Mouse (Mus musculus): ENCODE data around the gene Synpo2. TPM values are rescaled to one million over a fixed set of nuclear protein-coding genes. Genes with fewer than 3 reads are reported as not detected.
A peak's percentile ranks its signal among the peaks of the same experiment; 100 is the strongest.

Gene Synpo2
- polyA plus RNA-seq, 1 experiment from 2014 or later = 23.7 TPM

GRCm38 (mm10) chr3:123088284-123088683 is 147.7 kb downstream of the Synpo2 start:
- Histone ChIP-seq H3K4me2 (no peak overlapping the region), H3K4me3 (no peak overlapping the region), H3K36me3 (no peaks in the 10 kb centered on the region), H3K27me3 (replicated peaks) (no peaks in the 10 kb centered on the region), H3K9ac (no peak overlapping the region), H3K4me1 (replicated peaks) (peaks cover 13% of the 10 kb centered on the region), H3K27ac (ENCODE audit: poor library complexity, severe bottlenecking) (no peak overlapping the region), H3K9me3 (replicated peaks) (no peaks in the 10 kb centered on the region)
- 85% methylated on average over 5 of the region's 5 CpGs for WGBS
- no peak for ATAC-seq (ENCODE audit: insufficient number of reproducible peaks, low FRiP score)

GRCm38 (mm10) chr3:123085871-123086501 is 150.0 kb downstream of the Synpo2 start:
- no peaks in the 10 kb centered on the region for H3K27me3 ChIP-seq (replicated peaks)
- no peak overlapping the region for H3K4me3 ChIP-seq
- WGBS = 86% methylated on average over 16 of the region's 16 CpGs
- no peak for ATAC-seq (ENCODE audit: insufficient number of reproducible peaks, low FRiP score)
- no peak overlapping the region for H3K4me2 ChIP-seq
- peaks cover 5% of the 10 kb centered on the region; the same call in 1 of the 2 replicates for H3K4me1 ChIP-seq (replicated peaks)
- no peak overlapping the region for H3K27ac ChIP-seq (ENCODE audit: poor library complexity, severe bottlenecking)
- no peaks in the 10 kb centered on the region for H3K36me3 ChIP-seq
- H3K9ac ChIP-seq = no peak overlapping the region
- no peaks in the 10 kb centered on the region for H3K9me3 ChIP-seq (replicated peaks)

GRCm38 (mm10) chr3:123081665-123082064 is 154.3 kb downstream of the Synpo2 start:
- H3K4me1 ChIP-seq (replicated peaks) = peaks cover 5% of the 10 kb centered on the region; the same call in 1 of the 2 replicates
- 43% methylated on average over 3 of the region's 3 CpGs for WGBS
- H3K36me3 ChIP-seq = no peaks in the 10 kb centered on the region
- ATAC-seq (ENCODE audit: insufficient number of reproducible peaks, low FRiP score) = no peak
- H3K4me3 ChIP-seq = no peak overlapping the region
- H3K9ac ChIP-seq = no peak overlapping the region
- H3K9me3 ChIP-seq (replicated peaks) = no peaks in the 10 kb centered on the region
- H3K4me2 ChIP-seq = no peak overlapping the region
- no peaks in the 10 kb centered on the region for H3K27me3 ChIP-seq (replicated peaks)
- no peak overlapping the region for H3K27ac ChIP-seq (ENCODE audit: poor library complexity, severe bottlenecking)

- H3K27ac ChIP-seq (ENCODE audit: poor library complexity, severe bottlenecking) = no peak overlapping the region
- peaks cover 5% of the 10 kb centered on the region; the same call in 1 of the 2 replicates for H3K4me1 ChIP-seq (replicated peaks)
- ATAC-seq (ENCODE audit: insufficient number of reproducible peaks, low FRiP score) = no peak
- no peaks in the 10 kb centered on the region for H3K27me3 ChIP-seq (replicated peaks)
- WGBS = 81% methylated on average over 7 of the region's 7 CpGs
- no peak overlapping the region for H3K4me2 ChIP-seq
- no peak overlapping the region for H3K9ac ChIP-seq
- no peaks in the 10 kb centered on the region for H3K36me3 ChIP-seq
- H3K9me3 ChIP-seq (replicated peaks) = no peaks in the 10 kb centered on the region
- H3K4me3 ChIP-seq = no peak overlapping the region
Measured at GRCm38 (mm10) chr3:123080943-123081342, 155.0 kb downstream of the Synpo2 start.

GRCm38 (mm10) chr3:123080017-123080725 is 155.8 kb downstream of the Synpo2 start:
- Histone ChIP-seq H3K4me3 (no peak overlapping the region), H3K27ac (ENCODE audit: poor library complexity, severe bottlenecking) (no peak overlapping the region), H3K36me3 (no peaks in the 10 kb centered on the region), H3K4me1 (replicated peaks) (peaks cover 13% of the 10 kb centered on the region), H3K9ac (no peak overlapping the region), H3K9me3 (replicated peaks) (no peaks in the 10 kb centered on the region), H3K4me2 (no peak overlapping the region), H3K27me3 (replicated peaks) (no peaks in the 10 kb centered on the region)
- ATAC-seq (ENCODE audit: insufficient number of reproducible peaks, low FRiP score) = no peak
- WGBS = 77% methylated on average over 19 of the region's 19 CpGs

GRCm38 (mm10) chr3:123075759-123076158 is 160.2 kb downstream of the Synpo2 start:
- Histone ChIP-seq H3K9me3 (replicated peaks) (no peaks in the 10 kb centered on the region), H3K36me3 (no peaks in the 10 kb centered on the region), H3K4me1 (replicated peaks) (peaks cover 40% of the 10 kb centered on the region), H3K27me3 (replicated peaks) (no peaks in the 10 kb centered on the region), H3K27ac (ENCODE audit: poor library complexity, severe bottlenecking) (no peak overlapping the region), H3K4me2 (no peak overlapping the region), H3K9ac (no peak overlapping the region), H3K4me3 (no peak overlapping the region)
- ATAC-seq (ENCODE audit: insufficient number of reproducible peaks, low FRiP score) = 0 out of 2 replicates have a peak, but pooled peaks have one; percentile 26
- WGBS = 24% methylated on average over 3 of the region's 3 CpGs

- Histone ChIP-seq H3K4me1 (replicated peaks) (peaks cover 47% of the 10 kb centered on the region), H3K4me2 (no peak overlapping the region), H3K9me3 (replicated peaks) (no peaks in the 10 kb centered on the region), H3K9ac (no peak overlapping the region), H3K4me3 (no peak overlapping the region), H3K36me3 (no peaks in the 10 kb centered on the region), H3K27me3 (replicated peaks) (no peaks in the 10 kb centered on the region), H3K27ac (ENCODE audit: poor library complexity, severe bottlenecking) (no peak overlapping the region)
- ATAC-seq (ENCODE audit: insufficient number of reproducible peaks, low FRiP score) = no peak
Measured at GRCm38 (mm10) chr3:123075034-123075433, 160.9 kb downstream of the Synpo2 start.

- peaks cover 47% of the 10 kb centered on the region for H3K4me1 ChIP-seq (replicated peaks)
- 0 out of 2 replicates have a peak overlapping the region, but pooled peaks have one; percentile 29 for H3K27ac ChIP-seq (ENCODE audit: poor library complexity, severe bottlenecking)
- H3K4me2 ChIP-seq = no peak overlapping the region
- H3K9me3 ChIP-seq (replicated peaks) = no peaks in the 10 kb centered on the region; the same call in 1 of the 2 replicates
- ATAC-seq (ENCODE audit: insufficient number of reproducible peaks, low FRiP score) = peak; percentile 51; the same call in 1 of the 2 replicates
- no peaks in the 10 kb centered on the region for H3K27me3 ChIP-seq (replicated peaks)
- H3K4me3 ChIP-seq = no peak overlapping the region
- no peak overlapping the region for H3K9ac ChIP-seq
- H3K36me3 ChIP-seq = no peaks in the 10 kb centered on the region
Measured at GRCm38 (mm10) chr3:123073351-123073750, 162.6 kb downstream of the Synpo2 start.

GRCm38 (mm10) chr3:123072472-123072871 is 163.5 kb downstream of the Synpo2 start:
- H3K27me3 ChIP-seq (replicated peaks) = no peaks in the 10 kb centered on the region
- no peak overlapping the region for H3K9ac ChIP-seq
- WGBS = no CpG with 5 or more reads among the region's 1 CpGs
- no peak overlapping the region for H3K27ac ChIP-seq (ENCODE audit: poor library complexity, severe bottlenecking)
- no peak for ATAC-seq (ENCODE audit: insufficient number of reproducible peaks, low FRiP score)
- no peak overlapping the region for H3K4me2 ChIP-seq
- no peaks in the 10 kb centered on the region for H3K36me3 ChIP-seq
- H3K9me3 ChIP-seq (replicated peaks) = no peaks in the 10 kb centered on the region; the same call in 1 of the 2 replicates
- no peak overlapping the region for H3K4me3 ChIP-seq
- peaks cover 47% of the 10 kb centered on the region for H3K4me1 ChIP-seq (replicated peaks)

- H3K4me1 ChIP-seq (replicated peaks) = peaks cover 49% of the 10 kb centered on the region
- no peak overlapping the region for H3K4me3 ChIP-seq
- H3K36me3 ChIP-seq = no peaks in the 10 kb centered on the region
- ATAC-seq (ENCODE audit: insufficient number of reproducible peaks, low FRiP score) = peak; percentile 20; the same call in 1 of the 2 replicates
- WGBS = 74% methylated on average over 1 of the region's 1 CpGs
- peak overlapping the region; percentile 20 for H3K27ac ChIP-seq (ENCODE audit: poor library complexity, severe bottlenecking)
- no peak overlapping the region for H3K9ac ChIP-seq
- no peaks in the 10 kb centered on the region; the same call in 1 of the 2 replicates for H3K9me3 ChIP-seq (replicated peaks)
- H3K4me2 ChIP-seq = no peak overlapping the region
- H3K27me3 ChIP-seq (replicated peaks) = no peaks in the 10 kb centered on the region
Measured at GRCm38 (mm10) chr3:123070996-123071395, 165.0 kb downstream of the Synpo2 start.

GRCm38 (mm10) chr3:123066836-123067235 is 169.1 kb downstream of the Synpo2 start:
- ATAC-seq (ENCODE audit: insufficient number of reproducible peaks, low FRiP score) = no peak
- no peak overlapping the region for H3K27ac ChIP-seq (ENCODE audit: poor library complexity, severe bottlenecking)
- H3K4me2 ChIP-seq = no peak overlapping the region
- H3K9me3 ChIP-seq (replicated peaks) = no peaks in the 10 kb centered on the region; the same call in 1 of the 2 replicates
- H3K36me3 ChIP-seq = no peaks in the 10 kb centered on the region
- H3K9ac ChIP-seq = no peak overlapping the region
- H3K4me1 ChIP-seq (replicated peaks) = peaks cover 40% of the 10 kb centered on the region
- H3K27me3 ChIP-seq (replicated peaks) = no peaks in the 10 kb centered on the region
- WGBS = 84% methylated on average over 7 of the region's 7 CpGs
- H3K4me3 ChIP-seq = no peak overlapping the region

All from heart, embryonic 12.5 days (tissue).